Mouse (Mus musculus): ENCODE data around the gene Ggt6.

The Ggt6 gene

DNA sequence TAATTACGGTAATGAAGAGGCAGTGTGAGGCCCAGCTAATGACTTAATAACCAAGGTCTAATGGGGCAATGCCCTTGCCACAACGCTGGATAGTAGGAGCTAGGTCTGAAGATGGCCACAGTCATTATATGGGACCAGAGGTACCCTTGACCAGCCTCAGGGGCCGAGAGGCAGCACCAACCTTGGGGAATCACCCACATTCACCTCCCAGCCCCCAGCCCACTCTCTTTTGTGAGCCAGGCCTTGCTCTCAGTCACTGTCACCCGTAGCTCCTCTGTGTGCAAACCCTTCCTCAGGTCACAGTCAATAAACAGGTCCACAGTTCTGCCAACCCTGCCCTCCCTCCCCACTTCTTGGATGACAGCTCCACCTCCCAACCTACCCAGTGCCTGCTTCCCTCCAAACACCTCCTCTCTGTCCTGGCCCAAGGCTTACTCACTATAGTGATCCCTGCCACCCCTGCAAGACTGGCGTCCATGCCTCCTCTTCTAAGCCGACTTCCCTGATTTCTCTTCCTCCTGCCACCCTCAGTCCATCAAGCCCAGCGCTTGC, 40.8 kb downstream of the Ggt6 start:
- DNase-seq (ENCODE audit: low spot score in 2 of 2): no peak

DNA sequence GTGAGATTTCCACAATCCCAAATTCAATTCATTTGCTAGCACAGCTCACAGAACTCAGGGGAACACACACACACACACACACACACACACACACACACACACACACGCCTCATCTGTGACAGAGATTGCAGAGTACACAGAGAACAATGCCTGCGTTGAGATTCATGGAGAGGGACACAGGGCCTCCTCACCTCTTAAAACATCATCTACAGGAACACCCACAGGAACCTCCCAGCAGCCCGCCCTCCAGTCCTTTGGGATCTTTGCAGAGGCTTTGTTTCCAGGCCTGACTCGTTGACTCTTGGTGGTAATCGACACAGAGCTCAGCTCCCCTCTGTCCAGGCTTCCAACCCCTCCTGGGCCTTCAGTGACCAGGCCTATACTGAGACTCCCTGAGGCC, 41.9 kb downstream of the Ggt6 start:
- DNase-seq (ENCODE audit: low spot score in 2 of 2): no peak

DNA sequence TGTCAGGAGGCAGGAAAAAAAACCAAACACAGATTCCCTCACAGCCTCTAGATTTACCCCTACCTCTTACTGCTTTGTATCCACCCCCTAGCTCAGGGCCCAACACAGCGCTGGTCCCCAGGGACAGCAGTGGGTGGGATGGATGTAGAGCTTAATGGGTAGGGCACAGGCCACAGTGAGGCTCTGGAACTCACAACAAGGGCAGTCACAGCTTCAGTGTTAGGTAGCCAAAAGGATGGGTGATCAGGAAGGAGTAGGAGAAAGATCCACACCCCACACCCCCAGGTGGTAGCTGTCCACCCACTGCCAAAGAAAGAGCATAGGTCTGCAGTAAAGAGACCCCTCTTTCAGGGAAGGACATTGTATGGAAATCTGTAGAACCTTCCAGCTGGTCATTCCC, 42.3 kb downstream of the Ggt6 start:
- DNase-seq (ENCODE audit: low spot score in 2 of 2): no peak

DNA sequence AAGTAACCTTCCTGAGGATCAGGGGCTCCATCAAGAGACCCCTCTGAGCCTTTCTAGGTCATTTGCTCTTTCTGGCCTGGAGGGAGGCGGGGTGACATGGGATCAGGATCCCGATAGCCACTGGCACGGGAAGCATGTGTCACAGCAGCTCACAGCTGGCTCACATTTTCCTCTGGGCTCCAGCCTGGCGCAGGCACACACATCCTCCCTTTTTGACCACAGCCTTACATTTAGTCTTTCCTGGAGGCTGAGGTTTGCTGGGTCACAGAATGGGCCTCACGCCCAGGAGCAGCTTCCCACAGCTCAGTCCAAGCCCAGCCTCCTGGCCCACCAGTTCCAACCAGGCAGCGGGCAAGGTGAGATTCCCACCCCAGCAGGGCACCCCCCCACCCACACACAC, 42.9 kb downstream of the Ggt6 start:
- DNase-seq (ENCODE audit: low spot score in 2 of 2): no peak

DNA sequence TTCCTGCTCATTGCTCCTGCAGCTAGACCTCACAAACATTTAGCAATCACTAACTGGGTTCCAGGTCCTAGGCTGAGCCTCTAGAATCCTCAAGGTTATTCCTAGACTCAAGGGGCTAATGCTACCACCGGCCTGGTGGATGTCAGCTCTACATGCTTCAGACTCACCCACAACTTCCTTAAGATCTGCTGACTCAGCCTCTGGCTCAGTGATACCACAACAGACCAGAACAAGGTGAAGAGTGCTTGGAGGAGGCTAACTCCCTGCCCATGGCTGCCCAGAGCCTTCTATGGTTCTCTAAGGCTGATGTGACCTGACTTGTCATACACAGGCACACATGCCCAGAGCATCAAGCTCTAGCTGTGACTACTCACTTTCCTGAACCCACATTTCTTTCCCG, 44.2 kb downstream of the Ggt6 start:
- no peak for DNase-seq (ENCODE audit: low spot score in 2 of 2)

DNA sequence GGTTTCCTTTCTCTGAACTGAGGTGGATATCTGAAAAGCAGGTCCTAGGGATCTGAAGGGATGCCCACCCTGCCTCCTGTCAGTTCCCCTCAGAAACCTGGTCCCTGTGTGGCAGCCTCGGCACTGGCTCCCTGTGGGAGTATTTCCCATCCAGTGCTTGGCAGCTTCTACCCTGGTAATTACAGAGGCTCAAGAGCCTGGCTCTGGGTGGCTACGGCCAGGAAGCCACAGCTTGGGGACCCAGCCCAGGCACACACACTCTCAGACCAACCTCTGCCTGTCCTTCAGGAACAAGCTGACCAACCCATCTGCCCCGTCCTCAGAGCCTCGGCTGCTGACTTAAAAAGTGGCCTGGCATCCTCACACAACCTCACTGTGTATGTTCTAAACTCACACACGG, 46.0 kb downstream of the Ggt6 start:
- no peak for DNase-seq (ENCODE audit: low spot score in 2 of 2)

DNA sequence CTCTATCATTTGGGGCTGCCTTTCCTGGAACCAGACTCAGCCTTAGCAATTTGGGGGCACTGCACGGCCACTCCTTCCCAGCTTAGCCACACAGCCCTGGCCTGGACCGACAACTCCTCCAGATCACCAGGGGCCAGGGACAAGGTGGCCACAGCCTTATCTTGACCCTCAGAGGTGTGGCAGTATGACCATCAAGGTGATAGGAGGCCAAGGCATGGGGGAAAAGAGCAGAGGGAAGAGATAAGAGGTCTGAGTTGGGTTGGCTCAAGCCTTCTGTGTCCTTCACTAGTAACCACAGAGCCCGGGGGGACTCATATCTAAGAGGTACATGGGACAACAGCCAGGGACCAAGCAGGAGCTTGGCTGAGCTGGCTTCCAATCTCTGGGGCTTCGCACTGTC, 46.6 kb downstream of the Ggt6 start:
- DNase-seq (ENCODE audit: low spot score in 2 of 2): no peak

DNA sequence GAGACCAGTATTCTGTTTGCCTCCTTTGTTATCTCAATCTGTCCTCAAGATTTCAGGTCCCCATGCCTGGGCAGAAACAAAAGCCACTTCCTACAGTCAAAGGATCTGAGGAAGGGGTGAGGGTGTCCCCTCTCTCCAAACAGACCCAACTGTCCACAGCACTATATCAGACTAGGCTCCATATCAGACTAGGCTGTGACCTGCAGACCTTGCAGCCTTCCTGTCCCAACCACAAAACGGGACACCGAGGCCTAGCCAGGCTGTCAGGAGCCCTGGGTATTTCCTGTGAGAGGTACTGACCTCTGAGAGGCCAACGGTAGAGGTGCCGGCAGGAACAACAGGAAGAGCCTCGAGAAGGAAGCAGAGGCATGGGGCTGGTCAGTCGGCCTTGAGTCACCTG, 49.2 kb downstream of the Ggt6 start:
- DNase-seq (ENCODE audit: low spot score in 2 of 2): no peak

DNA sequence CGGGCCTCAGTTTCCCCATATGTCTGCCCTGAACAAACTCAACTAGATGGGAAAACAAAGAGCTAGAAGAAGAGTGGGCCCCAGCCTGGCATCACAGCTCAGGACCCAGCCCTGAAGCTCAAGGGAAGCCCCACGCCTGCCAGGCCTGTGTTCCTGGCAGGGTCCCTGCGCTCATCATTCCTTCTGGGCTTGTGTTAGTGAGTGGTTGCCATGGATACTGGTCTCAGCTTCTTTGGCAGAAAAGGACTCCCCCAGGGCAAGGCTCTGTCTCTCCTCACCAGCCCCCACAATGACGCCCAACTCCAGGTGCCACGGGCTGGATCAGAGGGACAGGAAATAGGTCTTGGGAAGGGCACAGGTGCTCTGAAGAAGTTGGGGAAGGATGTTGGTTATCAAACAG, 49.8 kb downstream of the Ggt6 start:
- no peak for DNase-seq (ENCODE audit: low spot score in 2 of 2)

DNA sequence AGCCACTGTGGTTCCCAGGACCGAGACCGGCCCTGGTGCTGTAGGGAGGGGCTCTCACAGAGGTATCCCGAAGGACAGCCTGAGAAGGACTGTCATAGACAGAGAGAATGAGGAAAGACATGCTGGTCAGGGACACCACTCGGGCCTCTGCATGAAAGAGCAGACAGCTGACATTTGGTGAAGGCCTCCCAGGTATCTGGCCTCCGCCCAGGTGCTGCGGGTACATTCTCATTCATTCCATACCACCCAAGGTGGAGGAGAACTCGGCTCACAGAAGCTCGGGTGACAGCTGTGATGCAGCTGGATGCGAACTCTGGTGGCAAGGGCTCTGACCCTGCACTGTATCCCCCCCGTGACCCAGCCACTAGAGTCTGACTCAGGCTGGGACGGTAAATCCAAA, 50.6 kb downstream of the Ggt6 start:
- no peak for DNase-seq (ENCODE audit: low spot score in 2 of 2)

DNA sequence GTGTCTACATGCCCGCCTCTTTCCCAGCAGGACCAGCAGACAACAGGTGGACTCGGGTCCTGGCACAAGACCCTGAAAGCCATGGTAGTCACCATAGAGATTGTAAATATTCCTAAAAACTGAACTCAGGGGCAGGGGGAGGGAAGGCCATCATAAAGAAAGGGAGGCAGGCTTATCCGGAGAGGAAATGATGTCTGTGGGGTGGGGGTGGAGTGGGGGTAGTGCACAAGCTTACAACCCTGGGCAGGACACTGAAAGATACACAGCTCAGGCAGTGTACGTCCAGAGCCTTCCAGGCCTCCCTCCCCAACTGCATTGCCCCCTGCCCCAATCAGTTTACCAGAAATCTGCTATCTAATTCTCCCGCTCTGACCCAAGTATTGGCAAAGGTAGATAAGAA, 51.8 kb downstream of the Ggt6 start:
- DNase-seq (ENCODE audit: low spot score in 2 of 2): no peak

DNA sequence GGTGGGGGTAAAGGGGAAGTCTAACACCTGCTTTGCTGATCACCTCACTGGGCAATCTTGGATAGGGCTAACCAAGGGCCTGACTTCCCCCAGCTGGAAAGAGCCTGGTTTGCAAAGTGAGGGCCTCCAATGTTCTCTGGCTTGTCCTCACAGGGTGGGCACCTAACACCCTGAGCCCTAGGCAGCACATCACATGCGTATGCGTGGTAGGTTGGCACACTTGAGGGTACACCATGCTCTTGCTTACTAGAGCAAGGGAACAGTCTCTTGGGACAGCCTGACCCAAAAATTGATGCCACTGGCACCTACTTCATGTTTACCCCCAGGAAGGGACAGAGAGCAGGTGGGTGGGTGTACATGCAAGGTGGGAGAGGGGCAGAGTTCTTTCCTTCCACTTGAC, 52.4 kb downstream of the Ggt6 start:
- no peak for DNase-seq (ENCODE audit: low spot score in 2 of 2)
